Mouse (Mus musculus): Measurements from ENCODE around the gene Gjb3. TPM values are rescaled to one million over a fixed set of nuclear protein-coding genes. Genes with fewer than 3 reads are reported as not detected.

Gene Gjb3
- total and polyA plus RNA-seq, 2 experiments from 2014 or later, result 0.30 to 1.2 TPM

DNA sequence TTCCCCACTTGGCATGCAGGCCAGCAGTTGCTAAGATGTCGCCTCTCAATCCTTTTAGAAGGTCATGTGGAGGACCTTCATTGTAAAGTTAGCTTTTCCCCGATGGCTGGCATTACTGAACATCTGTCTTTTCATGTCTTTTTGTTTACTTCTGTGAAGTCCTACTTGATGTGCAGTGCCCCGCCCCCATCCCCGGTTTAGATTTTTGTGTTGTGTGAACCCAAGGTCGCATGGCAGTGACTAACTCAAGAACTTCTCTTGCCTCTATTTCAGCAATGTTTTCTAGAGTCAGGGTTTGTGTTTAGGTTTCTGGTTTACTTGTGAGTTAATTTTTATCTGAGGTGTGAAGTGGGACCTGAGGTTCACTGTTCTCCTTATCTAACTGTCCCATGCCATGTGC lies 38.0 kb downstream of the Gjb3 start:
- DNase-seq (no peak), ATAC-seq (no peak)
- no peak overlapping the region for H3K27ac ChIP-seq (ENCODE audit: low read depth, low read length)
- H3K9ac ChIP-seq, result no peak overlapping the region
- no peaks in the 10 kb centered on the region for H3K36me3 ChIP-seq (ENCODE audit: insufficient read depth)
- H3K4me1 ChIP-seq (ENCODE audit: insufficient read depth), result no peaks in the 10 kb centered on the region
- 81% methylated on average over 5 of the region's 5 CpGs for WGBS
- H3K4me2 ChIP-seq (ENCODE audit: low read depth), result no peak overlapping the region
- H3K9me3 ChIP-seq (ENCODE audit: low read length), result no peaks in the 10 kb centered on the region
- no peak for TF ChIP-seq CTCF (IDR thresholded peaks at IDR 0.05; ENCODE audit: low read depth)
- no peak overlapping the region for H3K4me3 ChIP-seq (ENCODE audit: low read depth, low read length)
- H3K27me3 ChIP-seq (ENCODE audit: insufficient read depth, low read length), result no peaks in the 10 kb centered on the region

DNA sequence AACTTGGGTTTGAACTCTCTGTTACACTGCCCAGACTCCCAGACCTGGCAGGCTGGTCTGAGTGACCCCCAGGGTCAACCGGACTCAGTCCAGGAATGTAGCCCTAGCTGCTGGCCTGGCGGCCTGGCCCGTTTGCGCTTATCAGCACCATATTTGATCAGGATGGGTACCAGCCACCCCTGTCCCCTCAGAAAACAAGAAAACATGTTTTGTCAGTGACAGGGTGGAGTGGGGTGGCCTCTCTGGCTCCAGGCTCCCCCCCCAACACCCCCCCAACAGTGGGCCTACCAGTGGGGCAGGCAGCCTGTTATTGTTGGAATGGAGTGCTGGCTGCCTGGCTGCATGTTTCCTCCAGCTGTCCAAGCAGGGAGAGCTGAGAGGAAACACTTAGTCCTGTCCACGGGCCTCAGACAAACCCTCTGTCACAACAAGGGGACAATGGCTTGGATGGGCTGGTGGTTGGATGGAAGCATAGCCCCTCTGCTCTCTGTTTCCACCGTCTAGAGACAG lies 41.5 kb downstream of the Gjb3 start:
- Histone ChIP-seq H3K9ac (no peak overlapping the region), H3K36me3 (ENCODE audit: insufficient read depth) (no peaks in the 10 kb centered on the region), H3K4me1 (ENCODE audit: insufficient read depth) (no peaks in the 10 kb centered on the region), H3K27me3 (ENCODE audit: insufficient read depth, low read length) (no peaks in the 10 kb centered on the region), H3K27ac (ENCODE audit: low read depth, low read length) (no peak overlapping the region), H3K9me3 (ENCODE audit: low read length) (no peaks in the 10 kb centered on the region), H3K4me2 (ENCODE audit: low read depth) (no peak overlapping the region), H3K4me3 (ENCODE audit: low read depth, low read length) (no peak overlapping the region)
- 83% methylated on average over 6 of the region's 6 CpGs for WGBS
- no peak for DNase-seq
- TF ChIP-seq CTCF (IDR thresholded peaks at IDR 0.05; ENCODE audit: low read depth), result no peak
- ATAC-seq, result no peak

DNA sequence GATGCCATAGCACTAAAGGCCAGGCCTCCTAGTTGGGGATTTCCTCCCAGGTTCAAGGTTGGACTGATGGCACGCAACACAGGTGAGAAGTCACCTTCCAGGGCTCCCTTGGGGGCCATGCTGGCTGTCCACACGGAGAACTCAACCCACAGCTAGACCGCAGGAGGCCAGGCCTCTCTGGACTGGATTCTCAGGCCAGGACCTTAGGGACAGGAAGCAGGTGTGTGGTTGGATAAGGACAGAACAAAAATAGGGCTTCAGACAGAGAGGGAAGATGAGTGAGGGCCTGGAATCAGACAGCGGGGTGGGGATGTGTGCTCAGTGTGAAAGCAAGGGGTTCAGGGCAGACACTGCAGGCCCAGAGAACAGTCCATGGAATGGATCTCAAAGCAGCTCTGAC lies 43.7 kb downstream of the Gjb3 start:
- ATAC-seq (no peak), DNase-seq (no peak)
- 79% methylated on average over 4 of the region's 4 CpGs for WGBS
- Histone ChIP-seq H3K4me3 (ENCODE audit: low read depth, low read length) (no peak overlapping the region), H3K9ac (no peak overlapping the region), H3K4me1 (ENCODE audit: insufficient read depth) (no peaks in the 10 kb centered on the region), H3K9me3 (ENCODE audit: low read length) (no peaks in the 10 kb centered on the region), H3K27me3 (ENCODE audit: insufficient read depth, low read length) (no peaks in the 10 kb centered on the region), H3K4me2 (ENCODE audit: low read depth) (no peak overlapping the region), H3K27ac (ENCODE audit: low read depth, low read length) (no peak overlapping the region), H3K36me3 (ENCODE audit: insufficient read depth) (no peaks in the 10 kb centered on the region)
- no peak for TF ChIP-seq CTCF (IDR thresholded peaks at IDR 0.05; ENCODE audit: low read depth)

DNA sequence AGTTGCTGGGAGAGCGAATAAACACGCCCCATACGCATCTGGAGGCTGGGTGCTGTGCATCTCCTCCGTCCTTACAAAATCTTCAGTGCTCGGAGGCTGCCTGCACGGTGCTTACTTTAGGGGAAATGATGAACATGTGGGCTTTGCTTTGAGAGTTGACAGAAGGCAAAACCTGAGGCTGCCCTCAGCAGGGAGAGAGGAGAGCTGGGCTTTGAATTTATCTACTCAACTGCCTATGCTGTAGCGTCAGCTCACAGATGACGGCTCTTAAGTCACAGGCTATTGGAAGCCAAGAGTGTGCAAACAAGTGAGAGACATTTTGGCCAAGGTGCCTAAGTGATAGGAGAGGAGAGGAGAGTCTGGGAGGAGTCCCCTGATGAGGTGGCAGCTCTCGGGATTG lies 51.4 kb downstream of the Gjb3 start:
- WGBS, result 87% methylated on average over 9 of the region's 9 CpGs
- Histone ChIP-seq H3K4me2 (ENCODE audit: low read depth) (no peak overlapping the region), H3K27ac (ENCODE audit: low read depth, low read length) (no peak overlapping the region), H3K27me3 (ENCODE audit: insufficient read depth, low read length) (no peaks in the 10 kb centered on the region), H3K4me3 (ENCODE audit: low read depth, low read length) (no peak overlapping the region), H3K4me1 (ENCODE audit: insufficient read depth) (no peaks in the 10 kb centered on the region), H3K9me3 (ENCODE audit: low read length) (no peaks in the 10 kb centered on the region), H3K9ac (no peak overlapping the region), H3K36me3 (ENCODE audit: insufficient read depth) (no peaks in the 10 kb centered on the region)
- no peak for TF ChIP-seq CTCF (IDR thresholded peaks at IDR 0.05; ENCODE audit: low read depth)
- no peak for DNase-seq
- no peak for ATAC-seq

DNA sequence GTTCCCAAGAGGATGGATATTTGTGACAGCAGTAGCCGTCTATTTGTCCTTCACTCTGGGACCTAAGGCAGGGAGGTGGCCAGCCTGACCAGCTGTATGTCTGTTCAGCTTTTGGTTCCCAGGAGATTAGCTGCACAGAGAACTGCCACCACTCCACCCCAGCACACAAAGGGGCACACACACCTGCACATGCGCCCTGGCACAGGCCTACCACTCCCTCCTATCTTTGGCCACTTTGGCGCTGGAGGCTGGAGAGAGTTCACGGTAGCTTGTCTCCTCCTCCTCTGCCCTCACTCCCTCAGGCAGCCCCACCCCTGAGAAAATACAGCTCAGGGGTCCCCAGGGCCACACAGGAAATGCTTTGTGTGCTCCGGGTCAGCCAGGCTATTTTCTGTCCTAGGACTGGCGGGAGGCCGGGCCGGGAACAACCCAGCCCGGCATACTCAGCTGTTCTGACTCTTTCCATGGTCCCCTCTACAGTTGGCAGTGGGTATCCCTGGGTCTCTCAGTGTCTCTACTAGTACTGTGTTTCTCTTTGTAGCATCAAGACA lies 52.1 kb downstream of the Gjb3 start:
- Histone ChIP-seq H3K27me3 (ENCODE audit: insufficient read depth, low read length) (no peaks in the 10 kb centered on the region), H3K4me3 (ENCODE audit: low read depth, low read length) (no peak overlapping the region), H3K4me1 (ENCODE audit: insufficient read depth) (no peaks in the 10 kb centered on the region), H3K9ac (no peak overlapping the region), H3K4me2 (ENCODE audit: low read depth) (no peak overlapping the region), H3K36me3 (ENCODE audit: insufficient read depth) (no peaks in the 10 kb centered on the region), H3K27ac (ENCODE audit: low read depth, low read length) (no peak overlapping the region), H3K9me3 (ENCODE audit: low read length) (no peaks in the 10 kb centered on the region)
- WGBS, result 67% methylated on average over 9 of the region's 9 CpGs
- ATAC-seq, result no peak
- no peak for DNase-seq
- TF ChIP-seq CTCF (IDR thresholded peaks at IDR 0.05; ENCODE audit: low read depth), result no peak

Other genes with a start within 250 kb of the Gjb3 start
- 6.0 and 7.8 TPM in 2 replicates for gene Tmem35b, start 207.2 kb downstream of the Gjb3 start, total RNA-seq (2014; rRNA removed)
- gene Tmem35b, start 207.2 kb downstream of the Gjb3 start, polyA plus RNA-seq (2015; fragmentation: Nextera tagmentation; extraction: Ambion mirVana), result 9.5 and 10.8 TPM in 2 replicates
- gene Dlgap3, start 161.6 kb downstream of the Gjb3 start, total RNA-seq (2014; rRNA removed), result 66.9 and 85.5 TPM in 2 replicates
- 23.1 and 28.0 TPM in 2 replicates for gene Dlgap3, start 161.6 kb downstream of the Gjb3 start, polyA plus RNA-seq (2015; fragmentation: Nextera tagmentation; extraction: Ambion mirVana)
- gene Smim12, start 87.1 kb downstream of the Gjb3 start, total RNA-seq (2014; rRNA removed), result 30.2 and 43.8 TPM in 2 replicates
- gene Smim12, start 87.1 kb downstream of the Gjb3 start, polyA plus RNA-seq (2015; fragmentation: Nextera tagmentation; extraction: Ambion mirVana), result 61.4 and 64.8 TPM in 2 replicates
- 13.3 and 20.5 TPM in 2 replicates for gene Gja4, start 16.8 kb downstream of the Gjb3 start, total RNA-seq (2014; rRNA removed)
- 15.3 and 15.7 TPM in 2 replicates for gene Gja4, start 16.8 kb downstream of the Gjb3 start, polyA plus RNA-seq (2015; fragmentation: Nextera tagmentation; extraction: Ambion mirVana)
- not detected in 2 replicates for gene Gjb4, start 23.2 kb upstream of the Gjb3 start, total RNA-seq (2014; rRNA removed)
- not detected in 2 replicates for gene Gjb4, start 23.2 kb upstream of the Gjb3 start, polyA plus RNA-seq (2015; fragmentation: Nextera tagmentation; extraction: Ambion mirVana)
- 0.10 TPM in 1 of 2 replicates, not detected in the other for gene Gjb5, start 27.3 kb upstream of the Gjb3 start, total RNA-seq (2014; rRNA removed)
- gene Gjb5, start 27.3 kb upstream of the Gjb3 start, polyA plus RNA-seq (2015; fragmentation: Nextera tagmentation; extraction: Ambion mirVana), result 0.11 TPM in 1 of 2 replicates, not detected in the other

Measured in forebrain, postnatal 0 days (tissue).